Mouse (Mus musculus) ovary, postnatal 36 days (tissue): Measurements from ENCODE around the gene Rnf144b.

Source experiments
- DNase-seq: peaks from one replicate; pipeline ENCODE4 v3.0.0; 2022; ENCODE audit warnings: low spot score, mixed read lengths

Rnf144b gene

GRCm38 (mm10) chr13:47220426-47220825 lies 98.0 kb downstream of the Rnf144b start:
- no peak for DNase-seq

- DNase-seq, result no peak
These were observed 101.4 kb downstream of the Rnf144b start for GRCm38 (mm10) chr13:47223576-47224538.

DNA sequence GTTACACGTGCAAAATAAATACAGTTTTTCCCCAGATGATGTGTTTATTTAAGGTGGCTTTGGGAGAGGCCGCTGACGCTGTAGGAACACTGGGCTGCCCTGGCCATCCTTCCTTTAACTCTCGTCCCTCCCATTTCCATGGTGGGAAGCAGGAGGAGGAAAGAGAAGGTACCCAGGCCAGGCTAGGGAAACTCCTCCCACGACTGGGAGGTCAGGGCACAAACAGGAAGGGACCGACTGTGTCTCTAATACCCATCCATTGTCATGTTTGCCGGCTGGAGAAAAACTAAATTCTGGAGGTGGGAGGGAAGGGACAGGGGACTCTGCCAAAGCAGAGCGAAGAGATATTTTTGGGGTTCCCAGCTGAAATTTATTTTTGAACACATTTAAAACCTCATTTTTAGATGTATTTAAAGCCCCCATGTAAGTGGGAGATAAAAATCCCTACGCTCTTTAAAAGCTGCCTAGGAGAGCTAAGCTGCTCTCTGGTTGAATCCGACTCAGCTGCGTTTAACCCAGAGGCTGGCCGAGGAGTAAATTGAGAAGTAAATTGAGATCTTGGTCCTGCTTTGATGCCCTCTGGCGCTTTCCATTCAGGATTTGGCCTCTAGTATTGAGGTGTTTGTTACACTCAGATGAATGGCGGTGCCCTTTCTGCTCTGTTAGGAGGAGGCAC lies 102.3 kb downstream of the Rnf144b start:
- no peak for DNase-seq

- no peak for DNase-seq
These were observed 102.9 kb downstream of the Rnf144b start for GRCm38 (mm10) chr13:47225324-47225697.

- no peak for DNase-seq
These were observed 103.3 kb downstream of the Rnf144b start for GRCm38 (mm10) chr13:47225802-47226201.

DNA sequence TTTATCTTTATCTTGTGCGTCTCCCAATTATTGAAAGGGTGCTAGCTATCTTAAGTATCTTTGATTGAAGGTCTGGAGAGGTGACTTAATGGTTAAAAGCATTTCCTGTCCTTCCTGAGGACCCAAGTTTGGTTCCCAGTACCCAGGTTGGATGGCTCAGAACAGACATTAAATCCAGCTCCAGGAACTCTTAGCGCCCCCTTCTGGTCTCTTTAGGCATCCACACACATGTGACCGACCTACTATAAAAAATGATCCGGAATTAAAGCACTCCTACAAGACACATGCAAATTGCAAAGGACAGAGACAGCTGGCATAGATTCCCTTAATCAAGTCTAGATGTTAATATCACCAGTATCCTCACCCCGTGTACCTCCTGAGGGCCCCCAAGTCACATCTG lies 104.1 kb downstream of the Rnf144b start:
- no peak for DNase-seq

GRCm38 (mm10) chr13:47228201-47228600 lies 105.7 kb downstream of the Rnf144b start:
- DNase-seq, result no peak

GRCm38 (mm10) chr13:47228626-47229190 lies 106.3 kb downstream of the Rnf144b start:
- no peak for DNase-seq

GRCm38 (mm10) chr13:47232163-47232562 lies 109.7 kb downstream of the Rnf144b start:
- no peak for DNase-seq

- DNase-seq, result no peak
These were observed 114.9 kb downstream of the Rnf144b start for GRCm38 (mm10) chr13:47237376-47237775.

GRCm38 (mm10) chr13:47238131-47238530 lies 115.7 kb downstream of the Rnf144b start:
- DNase-seq, result no peak

- DNase-seq, result no peak
These were observed 121.1 kb downstream of the Rnf144b start for GRCm38 (mm10) chr13:47243569-47243968.

GRCm38 (mm10) chr13:47244771-47245170 lies 122.3 kb downstream of the Rnf144b start:
- DNase-seq, result no peak

- DNase-seq, result no peak
These were observed 124.0 kb downstream of the Rnf144b start for GRCm38 (mm10) chr13:47246459-47246858.

DNA sequence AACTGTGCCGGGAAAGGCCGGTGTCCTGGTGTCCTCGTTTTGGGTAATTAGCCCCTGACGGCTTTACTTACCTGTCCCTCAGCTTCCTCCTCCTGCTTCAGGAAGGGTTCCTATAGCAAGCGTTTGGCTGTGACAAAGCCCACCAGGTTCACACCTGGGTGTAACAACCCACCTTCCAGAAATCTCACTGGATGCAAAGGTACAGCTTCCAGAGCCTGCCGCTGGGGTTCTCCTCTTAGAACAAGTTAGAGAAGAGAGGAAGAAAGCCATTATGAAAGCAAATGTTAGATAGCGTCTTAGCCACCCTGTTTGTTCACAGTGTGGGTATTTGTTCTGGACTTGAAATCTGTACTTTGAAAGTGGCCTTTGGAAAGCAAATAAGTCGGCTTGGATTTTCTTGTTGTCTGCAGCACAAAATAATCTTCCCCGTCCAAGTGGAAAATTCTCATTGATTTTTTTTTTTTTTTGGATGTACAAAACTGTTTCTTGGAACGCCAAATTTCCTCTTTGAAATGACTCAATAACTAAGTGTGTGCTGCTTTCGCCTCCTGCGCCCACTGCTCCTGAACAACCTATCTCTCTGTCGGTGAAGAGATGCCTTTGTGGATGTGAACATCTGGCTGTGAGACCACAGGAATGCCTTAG lies 124.8 kb downstream of the Rnf144b start:
- no peak for DNase-seq

GRCm38 (mm10) chr13:47248289-47249010 lies 126.0 kb downstream of the Rnf144b start:
- DNase-seq, result no peak

GRCm38 (mm10) chr13:47250615-47251014 lies 128.2 kb downstream of the Rnf144b start:
- no peak for DNase-seq

DNA sequence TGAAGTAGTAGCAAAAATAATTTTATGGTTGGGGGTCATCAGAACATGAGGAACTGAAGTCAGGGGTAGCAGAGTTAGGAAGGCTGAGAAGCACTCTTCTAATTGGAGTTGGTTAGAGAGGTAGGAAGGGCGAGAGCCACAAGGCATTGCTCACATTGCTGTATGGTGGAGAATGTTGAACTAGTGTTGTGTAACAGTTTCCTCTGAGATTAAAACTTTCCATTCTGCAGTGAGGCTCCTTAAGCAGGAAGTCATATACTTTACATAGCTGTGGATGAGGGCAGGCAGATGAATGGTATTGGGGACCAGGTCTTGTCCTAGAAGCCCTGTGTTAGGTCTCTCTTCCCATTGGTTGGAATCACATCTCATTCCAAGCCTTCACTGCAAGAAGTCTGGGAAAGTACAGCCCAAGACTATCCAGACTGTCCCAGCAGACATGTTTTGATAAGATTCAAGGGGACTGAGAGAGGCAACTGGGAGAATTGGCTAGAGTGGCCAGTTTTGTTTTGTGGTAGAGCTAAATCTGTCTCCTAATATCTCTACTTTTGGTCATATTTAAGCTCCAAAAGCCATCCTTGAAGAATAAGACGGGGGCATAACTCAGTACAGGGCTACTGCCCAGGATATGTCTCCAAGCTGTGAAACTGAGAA lies 128.8 kb downstream of the Rnf144b start:
- no peak for DNase-seq

- no peak for DNase-seq
These were observed 131.3 kb downstream of the Rnf144b start for GRCm38 (mm10) chr13:47253711-47254110.

GRCm38 (mm10) chr13:47259297-47259696 lies 136.8 kb downstream of the Rnf144b start:
- no peak for DNase-seq

DNA sequence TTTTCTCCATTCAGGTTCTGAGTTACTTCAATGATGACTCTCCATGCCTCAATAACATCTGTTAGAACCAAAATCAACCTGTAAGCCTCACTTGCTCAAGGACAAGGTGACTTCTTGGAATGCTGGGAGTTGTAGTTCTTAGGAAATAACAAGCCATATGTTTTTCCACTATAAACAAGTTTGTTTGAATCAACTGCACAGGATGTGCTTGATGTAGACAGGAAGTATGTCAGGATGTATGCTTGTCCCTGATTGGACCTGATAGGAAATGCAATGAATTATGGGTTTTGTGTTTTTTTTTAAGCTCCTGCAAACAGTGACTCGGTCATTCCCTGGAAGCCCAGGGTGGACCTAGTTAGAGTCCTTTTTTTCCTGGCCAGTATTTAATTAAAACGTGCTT lies 139.5 kb downstream of the Rnf144b start:
- no peak for DNase-seq
